Mouse (Mus musculus): ENCODE data around the gene Gstm7. TPM values are rescaled to one million over a fixed set of nuclear protein-coding genes. Genes with fewer than 3 reads are reported as not detected.

Gene Gstm7
- total RNA-seq, 2 experiments from 2014 or later, result 173 to 177 TPM

DNA sequence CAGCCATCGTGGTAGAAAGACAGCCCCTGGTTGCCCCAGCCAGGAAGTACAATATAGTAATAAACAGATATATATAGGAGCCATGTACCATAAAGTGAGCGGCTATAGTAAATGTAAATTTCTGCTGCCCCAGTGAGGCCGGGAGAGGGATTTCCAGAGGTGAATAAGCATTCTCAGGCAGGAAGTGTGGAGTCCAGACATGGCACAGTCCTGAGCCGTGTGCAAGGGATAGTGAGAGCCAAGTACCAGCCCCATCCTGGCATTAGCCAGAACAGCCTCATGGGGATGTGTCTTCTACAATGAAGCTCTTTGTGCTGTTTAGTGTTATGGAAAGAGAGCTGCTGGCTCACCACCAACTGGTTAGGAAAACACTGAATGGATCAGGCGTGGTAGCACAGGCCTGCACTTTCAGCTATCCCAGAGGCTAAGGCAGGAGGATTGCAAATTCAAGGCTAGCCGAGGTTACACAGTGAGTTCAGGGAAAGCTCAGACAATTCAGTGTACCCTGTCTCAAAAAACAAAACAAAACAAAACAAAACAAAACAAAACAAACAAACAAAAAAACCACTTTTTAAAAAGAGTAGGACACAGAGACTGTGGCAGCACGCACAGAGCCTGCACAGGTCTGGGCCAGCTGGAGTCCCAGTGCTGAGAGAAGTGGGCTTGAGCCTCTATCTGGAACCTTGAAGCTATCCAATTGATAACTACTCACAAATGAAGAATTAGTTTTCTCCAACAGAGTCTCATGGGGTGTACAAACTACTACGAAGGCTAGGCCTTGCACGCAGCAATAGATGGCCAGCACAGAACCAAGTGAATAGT, 43.7 kb downstream of the Gstm7 start:
- peak overlapping the region; percentile 93 for H3K27ac ChIP-seq
- no peak overlapping the region for H3K4me3 ChIP-seq
- peak; percentile 49 for TF ChIP-seq CTCF (conservative IDR thresholded peaks at IDR 0.05)
- DNase-seq (ENCODE audit: low spot score in 2 of 2), result peak; percentile 67 to 86

DNA sequence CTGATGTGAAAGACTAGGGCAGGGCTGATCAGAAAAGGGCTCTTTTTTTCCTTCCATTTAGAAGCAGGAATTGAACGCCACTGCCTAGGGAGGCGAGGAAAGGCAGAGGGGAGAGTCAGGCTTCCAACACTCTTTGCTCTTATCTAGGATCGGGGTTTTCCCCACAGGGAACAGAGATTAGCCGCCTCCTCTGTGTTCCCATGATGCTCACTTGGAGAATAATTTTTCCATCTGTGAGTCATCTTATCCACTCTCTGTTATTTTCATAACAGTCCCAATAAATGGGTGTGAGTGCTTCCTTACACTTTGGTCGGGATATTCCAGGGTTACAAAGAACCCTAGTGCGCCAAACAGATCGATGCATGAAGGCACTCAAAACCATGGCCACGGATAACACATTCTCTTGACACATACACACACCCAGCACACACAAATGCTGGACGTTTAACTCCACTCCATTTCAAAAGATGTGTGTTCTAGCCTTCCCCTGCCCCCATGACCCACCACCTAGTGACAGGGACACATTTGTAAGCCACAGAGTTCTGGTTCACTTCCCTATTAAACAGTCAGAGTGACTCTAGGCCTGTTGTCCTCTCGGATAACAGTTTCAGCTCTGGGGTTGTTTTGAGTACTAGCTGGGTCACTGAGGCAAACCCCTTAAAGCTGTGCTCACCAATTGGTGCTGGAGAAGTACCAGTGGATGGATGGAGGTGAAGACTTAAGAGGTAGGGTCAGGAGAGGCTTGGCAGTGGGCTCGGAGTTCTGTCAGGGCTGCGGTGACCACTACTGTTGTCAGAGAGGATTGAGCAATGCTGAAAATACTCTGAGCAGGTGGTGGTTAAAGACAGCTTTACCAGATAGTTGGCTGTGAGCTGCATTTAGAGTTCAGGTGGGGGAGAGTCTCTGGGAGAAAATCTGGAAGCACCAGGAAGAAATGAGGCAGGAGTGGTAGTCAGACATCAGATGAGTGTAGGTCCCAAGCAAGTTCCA, 53.6 kb downstream of the Gstm7 start:
- Histone ChIP-seq H3K4me3 (no peak overlapping the region), H3K27ac (no peak overlapping the region)
- no peak for TF ChIP-seq CTCF (conservative IDR thresholded peaks at IDR 0.05)
- DNase-seq (ENCODE audit: low spot score in 2 of 2), result no peak

- no peak for TF ChIP-seq CTCF (conservative IDR thresholded peaks at IDR 0.05)
- H3K4me3 ChIP-seq, result no peak within 1 kb of the TSS
- no peak within 1 kb of the TSS for H3K27ac ChIP-seq
- DNase-seq (ENCODE audit: low spot score in 2 of 2), result no peak
These were observed 54.6 kb downstream of the Gstm7 start, which contains the start of gene Eps8l3 for GRCm38 (mm10) chr3:107877005-107877404. Gene Eps8l3 (plus strand): TSS chr3:107877229.

Other genes with a start within 250 kb of the Gstm7 start
- gene Ahcyl1, start 235.3 kb downstream of the Gstm7 start, total RNA-seq (2021), result 100 to 1,000 TPM; 338 to 346 TPM
- 10 to 100 TPM; 20.4 to 20.5 TPM for gene Csf1, start 171.3 kb downstream of the Gstm7 start, total RNA-seq (2021)
- not detected for gene Eps8l3, start 54.6 kb downstream of the Gstm7 start, total RNA-seq (2021)
- 100 to 1,000 TPM; 282 to 304 TPM for gene Gstm5, start 36.0 kb downstream of the Gstm7 start, total RNA-seq (2021)
- 10 to 100 TPM; 16.6 to 19.5 TPM for gene Gstm6, start 11.9 kb upstream of the Gstm7 start, total RNA-seq (2021)
- gene Gstm3, start 37.5 kb upstream of the Gstm7 start, total RNA-seq (2021), result not detected
- gene Gstm2, start 54.6 kb upstream of the Gstm7 start, total RNA-seq (2021), result 1 to 10 TPM; 2.3 to 3.6 TPM
- 100 to 1,000 TPM; 350 to 371 TPM for gene Gstm1, start 86.2 kb upstream of the Gstm7 start, total RNA-seq (2021)
- gene Gstm4, start 113.1 kb upstream of the Gstm7 start, total RNA-seq (2021), result 10 to 100 TPM; 11.5 to 12.3 TPM
- 10 to 100 TPM; 74.0 to 76.7 TPM for gene Ampd2, start 154.8 kb upstream of the Gstm7 start, total RNA-seq (2021)
- not detected for gene Gnat2, start 161.0 kb upstream of the Gstm7 start, total RNA-seq (2021)
- 10 to 100 TPM; 28.0 to 28.4 TPM for gene Gnai3, start 214.3 kb upstream of the Gstm7 start, total RNA-seq (2021)
- 10 to 100 TPM; 17.3 to 18.0 TPM for gene Gpr61, start 223.1 kb upstream of the Gstm7 start, total RNA-seq (2021)

All from layer of hippocampus, adult 2 months (tissue).